ENCODE assay signal across 9 mouse cellular contexts in genomic region chr9:21846755-21847341, GRCm38 (mm10). TPM values are rescaled to one million over a fixed set of nuclear protein-coding genes. Genes with fewer than 3 reads are reported as not detected.
DNase-seq lines count a peak whose midpoint lies in the region; ATAC-seq lines count a peak whose summit lies in the region.
"Had no signal": no experiment of that assay in that cellular context is flagged by ENCODE, and none has a peak within 500 bp of the region (broad histone marks: within the 10 kb centered on the region; RNA-seq: fewer than 3 reads in every experiment).

No protein-coding gene starts in this region.

- no peaks in the 10 kb centered on the region for H3K36me3 ChIP-seq in hindbrain, embryonic 16.5 days (ENCODE audit: control insufficient read depth, insufficient read depth, low read length)
- H3K36me3 ChIP-seq in liver, embryonic 12.5 days: peaks cover 3% of the 10 kb centered on the region; the same call in 1 of the 2 replicates
- no peaks in the 10 kb centered on the region for H3K36me3 ChIP-seq in neural tube, embryonic 14.5 days (ENCODE audit: control insufficient read depth, insufficient read depth, low read length)

- no peaks in the 10 kb centered on the region for H3K9me3 ChIP-seq in hindbrain, embryonic 16.5 days (ENCODE audit: control insufficient read depth, low read length)
- H3K9me3 ChIP-seq in liver, embryonic 12.5 days (replicated peaks): no peaks in the 10 kb centered on the region
- H3K9me3 ChIP-seq in neural tube, embryonic 14.5 days (ENCODE audit: control insufficient read depth, low read length): no peaks in the 10 kb centered on the region

- peak; percentile 25; the same call in 1 of the 2 replicates for ATAC-seq in hindbrain, embryonic 16.5 days
- ATAC-seq in liver, embryonic 12.5 days: peak; percentile 38
- peak; percentile 20; the same call in 1 of the 2 replicates for ATAC-seq in neural tube, embryonic 14.5 days (ENCODE audit: low read depth)

- peak overlapping the region; percentile 67 for H3K27ac ChIP-seq in hindbrain, embryonic 16.5 days (ENCODE audit: low read depth, low read length)
- H3K27ac ChIP-seq in liver, embryonic 12.5 days: peak overlapping the region; percentile 65
- peak overlapping the region; percentile 8; the same call in 1 of the 2 replicates for H3K27ac ChIP-seq in neural tube, embryonic 14.5 days (ENCODE audit: low read depth, low read length)

- peak overlapping the region; percentile 31 for H3K4me2 ChIP-seq in hindbrain, embryonic 16.5 days (ENCODE audit: low read length)
- H3K4me2 ChIP-seq in liver, embryonic 12.5 days: peak overlapping the region; percentile 42
- peak overlapping the region; percentile 21; the same call in 1 of the 2 replicates for H3K4me2 ChIP-seq in neural tube, embryonic 14.5 days (ENCODE audit: low read depth, low read length)

- H3K27me3 ChIP-seq in hindbrain, embryonic 16.5 days (replicated peaks; ENCODE audit: control insufficient read depth, insufficient read depth, low read length): no peaks in the 10 kb centered on the region
- H3K27me3 ChIP-seq in liver, embryonic 12.5 days (replicated peaks): no peaks in the 10 kb centered on the region
- no peaks in the 10 kb centered on the region for H3K27me3 ChIP-seq in neural tube, embryonic 14.5 days (ENCODE audit: control insufficient read depth, insufficient read depth, low read length)

- no peaks in the 10 kb centered on the region for H3K4me1 ChIP-seq in hindbrain, embryonic 16.5 days (ENCODE audit: control insufficient read depth, insufficient read depth, low read depth, low read length)
- peaks cover 36% of the 10 kb centered on the region for H3K4me1 ChIP-seq in liver, embryonic 12.5 days
- 0 out of 2 replicates have a peak, but pooled peaks cover 2% of the 10 kb centered on the region for H3K4me1 ChIP-seq in neural tube, embryonic 14.5 days (ENCODE audit: control insufficient read depth, insufficient read depth, low read length)

- no peak overlapping the region; the same call in 1 of the 2 replicates for H3K9ac ChIP-seq in hindbrain, embryonic 16.5 days (ENCODE audit: low read depth, low read length)
- H3K9ac ChIP-seq in liver, embryonic 12.5 days: peak overlapping the region; percentile 13; the same call in 1 of the 2 replicates
- H3K9ac ChIP-seq in neural tube, embryonic 14.5 days (replicated peaks; ENCODE audit: low read depth, low read length): no peak overlapping the region

- intact Hi-C loops in left cerebral cortex, postnatal 14 days (cut with DNase I): no loop called here

- peak; percentile 77 for DNase-seq in adrenal gland, adult 2 months
- DNase-seq in adrenal gland, adult 8-10 months: no peak
- DNase-seq in gastrocnemius, adult 8-10 months (ENCODE audit: low spot score in 2 of 2): peak; percentile 40 to 58
- DNase-seq in cerebellum, adult 18-20 months: no peak
- no peak for DNase-seq in left cerebral cortex, postnatal 14 days (ENCODE audit: low spot score in 2 of 2)

- 20% methylated on average over 11 of the region's 11 CpGs for WGBS in hindbrain, embryonic 16.5 days
- 33% methylated on average over 11 of the region's 11 CpGs for WGBS in liver, embryonic 12.5 days (ENCODE audit: insufficient replicate concordance)
- 9% methylated on average over 11 of the region's 11 CpGs for WGBS in neural tube, embryonic 14.5 days

- no peak overlapping the region; the same call in 1 of the 2 replicates for H3K4me3 ChIP-seq in hindbrain, embryonic 16.5 days (ENCODE audit: low read length)
- no peak overlapping the region for H3K4me3 ChIP-seq in liver, embryonic 12.5 days
- no peak overlapping the region for H3K4me3 ChIP-seq in neural tube, embryonic 14.5 days (ENCODE audit: low read depth, low read length)
- H3K4me3 ChIP-seq: erythroblast, embryonic 14.5 days had no signal

RNA-seq across cellular contexts. Expression of gene Dock6, which starts 5.6 kb away (rescaled TPM):
- total RNA-seq in adrenal gland, adult 2 months (2021): 10 to 100 TPM; 32.9 to 37.0 TPM
- 76.6 and 91.2 TPM in 2 replicates for polyA plus RNA-seq in adrenal gland, adult 2 months (2012; rRNA removed)
- 10 to 100 TPM; 34.3 to 80.5 (median 56.4) TPM for total RNA-seq in adrenal gland, adult 8-10 months (2022)
- total RNA-seq in gastrocnemius, adult 8-10 months (2022): 1 to 10 TPM; 4.7 to 8.3 (median 5.2) TPM
- polyA plus RNA-seq in hindbrain, embryonic 16.5 days (2015; fragmentation: Nextera tagmentation; extraction: Ambion mirVana): 16.0 and 17.3 TPM in 2 replicates
- 8.4 and 8.7 TPM in 2 replicates for polyA plus RNA-seq in liver, embryonic 12.5 days (2016; fragmentation: Nextera tagmentation; extraction: Ambion mirVana)
- 8.2 and 13.8 TPM in 2 replicates for polyA plus RNA-seq in neural tube, embryonic 14.5 days (2014; fragmentation: Nextera tagmentation; extraction: Ambion mirVana)
- total RNA-seq in left cerebral cortex, postnatal 14 days (2021): 10 to 100 TPM; 18.5 to 22.6 TPM

RNA-seq across cellular contexts. Expression of gene Angptl8, which starts 11.5 kb away (rescaled TPM):
- 1 to 10 TPM; 8.1 to 8.7 TPM for total RNA-seq in adrenal gland, adult 2 months (2021)
- polyA plus RNA-seq in adrenal gland, adult 2 months (2012; rRNA removed): 26.5 and 55.8 TPM in 2 replicates
- 10 to 100 TPM in 2 of 4 experiments, 1 to 10 TPM in 2; 1.5 to 12.0 (median 7.7) TPM for total RNA-seq in adrenal gland, adult 8-10 months (2022)
- total RNA-seq in gastrocnemius, adult 8-10 months (2022): not detected
- 0.25 and 0.66 TPM in 2 replicates for polyA plus RNA-seq in hindbrain, embryonic 16.5 days (2015; fragmentation: Nextera tagmentation; extraction: Ambion mirVana)
- polyA plus RNA-seq in liver, embryonic 12.5 days (2016; fragmentation: Nextera tagmentation; extraction: Ambion mirVana): 13.4 and 14.1 TPM in 2 replicates
- 0.24 and 0.53 TPM in 2 replicates for polyA plus RNA-seq in neural tube, embryonic 14.5 days (2014; fragmentation: Nextera tagmentation; extraction: Ambion mirVana)
- not detected for total RNA-seq in left cerebral cortex, postnatal 14 days (2021)

RNA-seq across cellular contexts. Expression of gene Kank2, which starts 48.3 kb away (rescaled TPM):
- total RNA-seq in adrenal gland, adult 2 months (2021): 10 to 100 TPM; 28.4 to 56.2 TPM
- 67.8 and 76.1 TPM in 2 replicates for polyA plus RNA-seq in adrenal gland, adult 2 months (2012; rRNA removed)
- 10 to 100 TPM; 35.0 to 58.9 (median 47.5) TPM for total RNA-seq in adrenal gland, adult 8-10 months (2022)
- total RNA-seq in gastrocnemius, adult 8-10 months (2022): 10 to 100 TPM; 13.0 to 15.2 (median 14.2) TPM
- 3.9 and 4.7 TPM in 2 replicates for polyA plus RNA-seq in hindbrain, embryonic 16.5 days (2015; fragmentation: Nextera tagmentation; extraction: Ambion mirVana)
- polyA plus RNA-seq in liver, embryonic 12.5 days (2016; fragmentation: Nextera tagmentation; extraction: Ambion mirVana): 5.0 and 5.5 TPM in 2 replicates
- polyA plus RNA-seq in neural tube, embryonic 14.5 days (2014; fragmentation: Nextera tagmentation; extraction: Ambion mirVana): 1.3 and 2.4 TPM in 2 replicates
- 1 to 10 TPM; 7.4 to 7.6 TPM for total RNA-seq in left cerebral cortex, postnatal 14 days (2021)

Comparison
In these comparisons a context has a peak if more than half of its experiments do, and no peak if none do; other contexts are left out.
1. DNase-seq: peak in adrenal gland, adult 2 months (single experiment) and gastrocnemius, adult 8-10 months (2 of 2); none in adrenal gland, adult 8-10 months (single experiment), cerebellum, adult 18-20 months (0 of 2) and left cerebral cortex, postnatal 14 days (0 of 2).
2. H3K27ac ChIP-seq: peak in every context shown above with its lines; median percentile 67 in hindbrain, embryonic 16.5 days; 65 in liver, embryonic 12.5 days; 8 in neural tube, embryonic 14.5 days.
3. Peak in every context shown above with its lines, with median percentiles within 50 percentile points of each other: ATAC-seq and H3K4me2 ChIP-seq.